Mouse (Mus musculus) induced T-regulatory cell, adult 2 months (primary cell): ENCODE measurements around the gene Actr1b.

Experiments
- DNase-seq: peaks from one replicate; pipeline ENCODE4 v3.0.0-alpha.2; 2012; ENCODE audit warnings: low read depth

Gene Actr1b

GRCm38 (mm10) chr1:36656233-36656632 lies 58.0 kb downstream of the Actr1b start:
- no peak for DNase-seq

DNA sequence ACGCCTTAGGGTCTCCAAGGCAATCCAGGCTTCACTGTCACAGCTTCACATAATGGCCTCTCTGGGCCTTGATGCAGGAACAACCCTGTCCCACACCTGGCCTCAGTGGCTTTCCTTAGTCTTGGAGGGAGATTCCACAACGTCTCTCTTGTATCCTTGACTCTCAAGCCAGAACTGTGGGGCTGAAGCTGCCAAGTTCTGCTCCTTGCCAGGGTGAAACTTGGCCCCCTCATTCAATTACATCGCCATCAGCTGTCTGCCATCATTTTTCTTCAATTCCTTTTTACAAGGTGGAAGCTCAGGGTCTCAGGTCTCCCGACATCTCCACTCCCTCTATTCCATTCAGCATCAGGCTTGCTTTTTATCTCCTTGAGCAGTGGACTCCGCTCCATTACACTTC lies 59.2 kb downstream of the Actr1b start:
- no peak for DNase-seq
